Mouse (Mus musculus) forebrain, embryonic 15.5 days (tissue): Measurements from ENCODE around the gene Adcy4. TPM values are rescaled to one million over a fixed set of nuclear protein-coding genes. Genes with fewer than 3 reads are reported as not detected.

Experiments
- ATAC-seq: fragments of 200-750 bp; cut with Nextera tagmentation; replicated peaks from 2 replicates; pipeline ENCODE4 v1.8.0; 2017; ENCODE audit warnings: mild to moderate bottlenecking, moderate TSS enrichment, moderate library complexity
- H3K27ac ChIP-seq: fragments of 300-500 bp; sonication (generic); replicated peaks from 2 replicates; pipeline ENCODE4 v1.5.1; 2015; ENCODE audit warnings: mild to moderate bottlenecking, inconsistent platforms
- H3K27me3 ChIP-seq: fragments of 300-500 bp; sonication (generic); 2 replicates; pipeline ENCODE4 v1.6.1; 2015; ENCODE audit warnings: inconsistent platforms
- H3K36me3 ChIP-seq: fragments of 300-500 bp; sonication (generic); 2 replicates; pipeline ENCODE4 v1.6.1; 2015; ENCODE audit warnings: mild to moderate bottlenecking, inconsistent platforms
- H3K4me1 ChIP-seq: fragments of 300-500 bp; sonication (generic); 2 replicates; pipeline ENCODE4 v1.6.1; 2015; ENCODE audit warnings: inconsistent platforms
- H3K4me2 ChIP-seq: fragments of 300-500 bp; sonication (generic); replicated peaks from 2 replicates; pipeline ENCODE4 v1.6.1; 2015; ENCODE audit warnings: mild to moderate bottlenecking, inconsistent platforms
- H3K4me3 ChIP-seq: fragments of 300-500 bp; sonication (generic); 2 replicates; pipeline ENCODE4 v1.5.1; 2015; ENCODE audit warnings: mild to moderate bottlenecking, inconsistent platforms
- H3K9ac ChIP-seq: fragments of 300-500 bp; sonication (generic); replicated peaks from 2 replicates; pipeline ENCODE4 v1.6.1; 2015; ENCODE audit warnings: mild to moderate bottlenecking, inconsistent platforms
- H3K9me3 ChIP-seq: fragments of 300-500 bp; sonication (generic); 2 replicates; pipeline ENCODE4 v1.6.1; 2016; ENCODE audit warnings: inconsistent platforms
- WGBS: fragments of 180-500 bp; shearing (Covaris S2); methylation state at CpG from one replicate; pipeline ENCODE4 v1.1.7; 2015; ENCODE audit warnings: mixed read lengths; 5-methylcytosine and 5-hydroxymethylcytosine counted together
- polyA plus RNA-seq: library from polyadenylated mRNA; unstranded; fragments of >200 nt; fragmentation: Nextera tagmentation; extraction: Ambion mirVana; gene quantifications from 2 replicates; pipeline ENCODE4 v1.2.1, GENCODE M21; 2015

Adcy4 gene
- polyA plus RNA-seq, 1 experiment from 2014 or later = 4.0 TPM

DNA sequence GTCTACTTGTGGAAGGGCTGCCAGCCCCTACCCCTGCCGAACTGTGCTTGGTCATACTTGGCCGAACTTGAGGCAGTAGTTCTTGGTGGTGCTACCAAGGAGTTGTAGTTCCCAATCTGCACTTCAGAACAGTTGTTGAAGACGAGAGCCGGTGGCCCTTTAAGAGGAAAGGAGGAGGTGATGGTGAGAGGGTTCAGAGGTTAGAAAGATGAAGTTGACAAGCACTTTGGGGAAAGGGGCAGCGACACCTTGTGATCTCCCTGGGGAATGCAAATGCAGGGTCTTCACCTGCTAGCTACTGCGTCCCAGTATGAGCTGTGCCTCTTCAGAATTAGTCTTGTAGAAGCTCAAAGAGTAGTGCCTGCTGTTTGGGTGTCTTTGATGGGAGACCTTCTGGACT is 1.3 kb upstream of the Adcy4 start:
- Histone ChIP-seq H3K27me3 (peaks cover 82% of the 10 kb centered on the region), H3K9me3 (no peaks in the 10 kb centered on the region), H3K27ac (no peak overlapping the region), H3K9ac (no peak overlapping the region), H3K4me3 (no peak overlapping the region), H3K4me1 (peaks cover 15% of the 10 kb centered on the region), H3K4me2 (no peak overlapping the region), H3K36me3 (no peaks in the 10 kb centered on the region)
- no peak for ATAC-seq
- WGBS = 26% methylated on average over 6 of the region's 6 CpGs

DNA sequence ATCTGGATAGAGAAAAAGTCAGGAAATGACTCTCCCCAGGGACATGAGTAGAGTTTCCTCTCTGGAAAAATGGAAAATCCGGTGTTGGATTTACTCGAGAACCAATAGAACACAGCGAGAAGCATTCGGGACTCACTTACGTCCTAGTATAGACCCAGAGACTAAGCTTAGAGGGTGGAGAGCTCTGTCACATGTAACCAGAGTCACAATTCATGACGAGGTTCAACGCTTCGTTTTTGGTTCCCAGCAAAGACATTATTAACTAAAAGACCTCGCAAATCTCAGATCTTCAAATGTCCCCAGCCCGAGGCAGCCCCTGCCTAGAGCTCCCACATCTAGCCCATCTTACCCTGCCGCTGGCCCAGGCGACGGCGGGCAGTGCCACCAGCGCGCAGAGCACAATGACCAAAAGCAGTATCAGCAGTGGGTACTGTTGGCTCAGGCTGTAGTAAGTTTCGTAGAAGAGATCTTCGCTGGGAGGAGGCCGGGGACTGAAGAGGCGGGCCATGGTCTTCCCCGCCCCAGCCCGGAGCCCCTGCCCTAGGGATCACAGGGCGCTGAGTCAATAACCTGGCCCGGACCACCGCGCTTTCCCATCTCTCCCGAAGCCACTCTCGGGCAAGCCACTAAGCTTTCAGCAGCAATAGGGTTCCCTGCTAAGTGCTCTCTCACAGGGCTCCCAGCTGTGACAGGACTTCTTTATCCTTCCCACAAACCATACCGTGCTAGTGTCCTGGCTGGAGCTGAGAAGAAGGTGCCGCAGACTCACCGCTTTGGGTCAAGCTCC is 531 bp downstream of the Adcy4 start:
- Histone ChIP-seq H3K27ac (no peak overlapping the region; the same call in 1 of the 2 replicates), H3K27me3 (peaks cover 68% of the 10 kb centered on the region), H3K4me2 (peak overlapping the region; percentile 41), H3K9me3 (no peaks in the 10 kb centered on the region), H3K36me3 (no peaks in the 10 kb centered on the region), H3K4me3 (peak overlapping the region; percentile 26), H3K9ac (peak overlapping the region; percentile 10; the same call in 1 of the 2 replicates), H3K4me1 (peaks cover 14% of the 10 kb centered on the region)
- 3% methylated on average over 31 of the region's 31 CpGs for WGBS
- ATAC-seq = no peak

GRCm38 (mm10) chr14:55782361-55782960 is 1.4 kb downstream of the Adcy4 start:
- Histone ChIP-seq H3K4me2 (no peak overlapping the region), H3K36me3 (no peaks in the 10 kb centered on the region), H3K27ac (no peak overlapping the region), H3K9ac (no peak overlapping the region), H3K9me3 (no peaks in the 10 kb centered on the region), H3K27me3 (peaks cover 59% of the 10 kb centered on the region), H3K4me3 (no peak overlapping the region), H3K4me1 (peaks cover 12% of the 10 kb centered on the region)
- WGBS = 52% methylated on average over 9 of the region's 9 CpGs
- no peak for ATAC-seq

- no peak overlapping the region for H3K27ac ChIP-seq
- peak; percentile 70 for ATAC-seq
- peak overlapping the region; percentile 28 for H3K4me2 ChIP-seq
- 0 out of 2 replicates have a peak overlapping the region, but pooled peaks have one; percentile 9 for H3K4me3 ChIP-seq
- 15% methylated on average over 14 of the region's 14 CpGs for WGBS
- no peak overlapping the region for H3K9ac ChIP-seq
- H3K27me3 ChIP-seq = peaks cover 48% of the 10 kb centered on the region
- no peaks in the 10 kb centered on the region for H3K9me3 ChIP-seq
- H3K36me3 ChIP-seq = no peaks in the 10 kb centered on the region
- peaks cover 12% of the 10 kb centered on the region for H3K4me1 ChIP-seq
Observed at GRCm38 (mm10) chr14:55781310-55781709, 2.6 kb downstream of the Adcy4 start.

- H3K9ac ChIP-seq = no peak overlapping the region
- H3K36me3 ChIP-seq = no peaks in the 10 kb centered on the region
- H3K27me3 ChIP-seq = peaks cover 43% of the 10 kb centered on the region
- no peak overlapping the region for H3K4me3 ChIP-seq
- H3K9me3 ChIP-seq = no peaks in the 10 kb centered on the region
- H3K27ac ChIP-seq = no peak overlapping the region
- 82% methylated on average over 11 of the region's 11 CpGs for WGBS
- peaks cover 12% of the 10 kb centered on the region for H3K4me1 ChIP-seq
- H3K4me2 ChIP-seq = no peak overlapping the region
- no peak for ATAC-seq
Observed at GRCm38 (mm10) chr14:55780736-55781135, 3.2 kb downstream of the Adcy4 start.

GRCm38 (mm10) chr14:55779656-55780055 is 4.2 kb downstream of the Adcy4 start:
- Histone ChIP-seq H3K9me3 (no peaks in the 10 kb centered on the region), H3K4me2 (no peak overlapping the region), H3K27me3 (peaks cover 33% of the 10 kb centered on the region), H3K36me3 (no peaks in the 10 kb centered on the region), H3K9ac (no peak overlapping the region), H3K27ac (no peak overlapping the region), H3K4me3 (no peak overlapping the region), H3K4me1 (peaks cover 12% of the 10 kb centered on the region)
- 74% methylated on average over 16 of the region's 16 CpGs for WGBS
- no peak for ATAC-seq

GRCm38 (mm10) chr14:55778686-55779085 is 5.2 kb downstream of the Adcy4 start:
- 92% methylated on average over 15 of the region's 15 CpGs for WGBS

DNA sequence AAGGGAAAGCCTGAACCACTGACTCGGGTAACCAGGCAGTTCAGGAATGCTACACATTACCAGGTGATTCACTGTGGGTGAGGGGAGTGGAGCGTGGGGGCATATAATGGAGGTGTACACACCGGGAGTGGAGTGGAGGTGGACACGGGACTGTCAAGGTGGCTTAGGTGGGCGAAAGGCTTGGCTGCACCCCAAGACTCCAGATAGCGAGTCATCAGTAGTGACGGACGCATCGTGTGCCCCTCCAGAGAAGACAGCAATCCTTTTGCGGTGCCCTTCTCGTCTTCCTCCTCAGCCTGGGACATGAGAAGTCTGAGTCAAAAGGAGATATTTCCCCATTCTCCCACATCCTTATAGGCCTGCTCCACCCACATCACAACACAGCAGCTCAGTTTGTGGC is 6.1 kb downstream of the Adcy4 start:
- no peaks in the 10 kb centered on the region for H3K4me1 ChIP-seq
- H3K9me3 ChIP-seq = no peaks in the 10 kb centered on the region
- H3K27ac ChIP-seq = no peak overlapping the region
- no peak for ATAC-seq
- H3K27me3 ChIP-seq = peaks cover 15% of the 10 kb centered on the region
- WGBS = 89% methylated on average over 11 of the region's 11 CpGs
- H3K36me3 ChIP-seq = no peaks in the 10 kb centered on the region
- H3K4me2 ChIP-seq = no peak overlapping the region
- H3K4me3 ChIP-seq = no peak overlapping the region
- H3K9ac ChIP-seq = no peak overlapping the region

More at GRCm38 (mm10) chr14:55778686-55779085, 5.2 kb downstream of the Adcy4 start:
- ATAC-seq = no peak
- no peak overlapping the region for H3K4me2 ChIP-seq
- no peaks in the 10 kb centered on the region for H3K36me3 ChIP-seq
- H3K27me3 ChIP-seq = peaks cover 23% of the 10 kb centered on the region
- H3K27ac ChIP-seq = no peak overlapping the region
- no peak overlapping the region for H3K9ac ChIP-seq
- no peaks in the 10 kb centered on the region for H3K9me3 ChIP-seq
- H3K4me3 ChIP-seq = no peak overlapping the region
- peaks cover 7% of the 10 kb centered on the region for H3K4me1 ChIP-seq

- Histone ChIP-seq H3K4me1 (no peaks in the 10 kb centered on the region), H3K4me3 (no peak overlapping the region), H3K27ac (no peak overlapping the region), H3K36me3 (no peaks in the 10 kb centered on the region), H3K27me3 (peaks cover 8% of the 10 kb centered on the region), H3K9ac (no peak overlapping the region), H3K4me2 (no peak overlapping the region), H3K9me3 (no peaks in the 10 kb centered on the region)
- ATAC-seq = no peak
- WGBS = 57% methylated on average over 3 of the region's 3 CpGs
Observed at GRCm38 (mm10) chr14:55777176-55777575, 6.7 kb downstream of the Adcy4 start.

- Histone ChIP-seq H3K9ac (no peak overlapping the region), H3K9me3 (no peaks in the 10 kb centered on the region), H3K36me3 (no peaks in the 10 kb centered on the region), H3K27me3 (peaks cover 4% of the 10 kb centered on the region), H3K4me2 (no peak overlapping the region), H3K27ac (no peak overlapping the region), H3K4me3 (no peak overlapping the region), H3K4me1 (no peaks in the 10 kb centered on the region)
- no peak for ATAC-seq
- WGBS = 81% methylated on average over 7 of the region's 7 CpGs
Observed at GRCm38 (mm10) chr14:55776711-55777110, 7.2 kb downstream of the Adcy4 start.

- H3K9ac ChIP-seq = no peak overlapping the region
- H3K4me3 ChIP-seq = no peak overlapping the region
- no peak for ATAC-seq
- H3K36me3 ChIP-seq = no peaks in the 10 kb centered on the region
- no peak overlapping the region for H3K4me2 ChIP-seq
- H3K27me3 ChIP-seq = peaks cover 24% of the 10 kb centered on the region
- no peaks in the 10 kb centered on the region; the same call in none of the 2 replicates for H3K4me1 ChIP-seq
- no peak overlapping the region for H3K27ac ChIP-seq
- 73% methylated on average over 16 of the region's 16 CpGs for WGBS
- no peaks in the 10 kb centered on the region for H3K9me3 ChIP-seq
Observed at GRCm38 (mm10) chr14:55769087-55769703, 14.7 kb downstream of the Adcy4 start.

DNA sequence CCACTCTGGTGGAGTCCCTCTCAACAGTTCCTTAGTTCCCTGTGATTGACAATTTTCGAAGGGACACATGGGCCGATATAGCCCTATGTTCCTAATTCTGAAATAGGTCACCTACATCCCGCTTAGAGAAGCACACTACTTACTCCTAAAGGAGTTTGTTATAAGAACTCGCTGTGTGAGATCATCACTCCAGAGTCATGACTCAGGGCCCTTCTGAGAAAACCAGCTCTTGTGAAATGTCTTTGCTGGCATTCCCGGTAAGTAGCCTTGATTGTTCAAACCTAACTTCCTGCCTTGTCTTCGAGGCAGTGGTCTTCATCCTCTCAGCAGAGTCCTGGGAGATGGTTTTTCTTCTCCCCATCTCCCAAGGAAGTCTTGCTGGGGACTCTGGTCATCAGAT is 15.3 kb downstream of the Adcy4 start:
- Histone ChIP-seq H3K4me1 (no peaks in the 10 kb centered on the region; the same call in none of the 2 replicates), H3K27me3 (peaks cover 30% of the 10 kb centered on the region), H3K36me3 (no peaks in the 10 kb centered on the region), H3K9ac (no peak overlapping the region), H3K4me3 (no peak overlapping the region), H3K9me3 (no peaks in the 10 kb centered on the region), H3K4me2 (no peak overlapping the region), H3K27ac (no peak overlapping the region)
- WGBS = 88% methylated on average over 6 of the region's 6 CpGs
- ATAC-seq = no peak
